Mouse (Mus musculus) ES-CJ7 (cell line): ENCODE measurements around the gene Gm43064.
"Not testable (repeated sequence)": the region's sequence is repeated elsewhere in the genome, so short reads cannot be mapped to it uniquely, and the experiment has no call there.

Experiments
- DNase-seq: peaks from one replicate; pipeline ENCODE4 v3.0.0; 2011; ENCODE audit warnings: low read depth, low spot score

Gm43064 gene

GRCm38 (mm10) chr3:103799507-103799906 is 9.9 kb upstream of the Gm43064 start:
- DNase-seq, result no peak

DNA sequence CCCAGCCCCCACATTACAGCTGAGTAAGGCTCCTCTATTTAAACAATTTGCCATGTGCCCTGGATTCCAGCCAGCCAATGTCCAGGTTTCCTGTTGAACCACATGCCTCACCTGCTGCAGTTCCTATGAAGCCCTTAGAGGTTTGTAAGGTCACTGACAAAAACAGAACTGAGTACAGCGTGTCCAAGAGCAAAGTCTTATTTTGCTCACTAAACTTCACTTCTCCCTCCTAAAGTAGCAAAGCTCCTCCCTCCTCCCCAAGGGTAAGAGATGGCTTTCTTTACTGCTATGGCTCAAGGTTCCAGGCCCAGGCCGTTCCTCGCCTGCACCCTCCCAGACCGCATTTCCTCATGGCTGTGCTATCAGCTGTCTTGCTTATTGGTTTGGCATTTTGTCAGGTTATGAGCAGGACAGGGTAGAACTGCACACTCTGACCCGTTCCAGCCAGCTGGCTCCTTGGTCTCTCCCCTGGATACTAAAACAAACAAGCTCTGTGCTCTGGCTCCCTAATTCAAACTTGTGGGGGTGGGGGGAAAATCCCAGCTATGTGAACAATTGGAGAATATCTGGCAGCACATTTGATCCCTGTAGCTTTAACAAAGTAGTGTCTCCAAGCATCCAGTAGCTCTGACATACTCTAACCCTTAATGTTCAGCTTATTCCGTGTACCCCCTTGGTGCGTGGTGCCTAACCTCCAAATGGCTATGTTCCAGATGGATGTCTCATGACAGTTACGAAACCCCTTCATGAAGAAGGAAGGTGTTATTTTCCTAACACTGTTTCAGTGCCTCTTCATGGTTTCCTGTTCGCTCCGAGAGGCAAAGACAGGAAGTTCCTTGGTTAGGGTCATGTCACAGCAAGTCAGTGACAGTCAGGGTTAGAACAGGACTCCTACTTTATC is 7.5 kb upstream of the Gm43064 start:
- DNase-seq, result no peak

DNA sequence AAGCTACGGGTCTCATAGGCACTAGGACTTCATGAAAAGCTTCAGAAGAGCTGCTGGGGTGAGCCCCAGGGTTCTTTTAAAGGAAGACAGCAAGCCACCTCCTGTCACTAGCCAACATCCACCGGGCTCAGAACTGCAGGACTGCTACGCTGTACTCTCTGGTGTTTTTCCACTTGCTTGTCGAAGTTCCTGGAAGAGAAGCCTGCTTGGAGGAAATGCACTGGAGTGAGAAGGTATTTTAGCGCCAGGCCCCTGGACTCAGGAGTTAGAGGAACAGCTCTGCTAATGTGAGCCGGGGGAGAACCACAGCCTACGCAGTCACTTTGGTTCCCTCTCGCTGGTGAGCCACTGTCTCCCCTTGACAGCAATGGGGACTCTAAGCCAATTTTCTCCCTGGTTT is 6.5 kb upstream of the Gm43064 start:
- DNase-seq, result no peak

DNA sequence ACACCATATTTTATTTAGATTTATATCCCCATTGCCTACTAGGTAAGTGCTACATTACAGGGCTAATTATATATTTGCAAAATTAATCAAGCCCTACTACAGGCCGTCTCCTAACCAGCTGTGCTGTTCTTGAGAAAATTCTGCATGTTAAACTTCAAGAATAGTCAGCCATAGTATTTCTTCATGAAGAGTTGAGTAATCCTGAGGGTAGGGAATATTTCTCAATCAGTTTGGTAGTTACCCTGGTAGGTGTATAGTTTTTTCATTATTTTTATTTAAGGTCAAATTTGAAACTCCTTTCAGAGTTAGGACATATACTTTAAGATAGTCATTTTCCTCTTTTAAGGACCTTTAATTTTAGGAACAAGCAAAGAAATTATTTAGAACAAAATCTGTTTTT is 3.7 kb upstream of the Gm43064 start:
- no peak for DNase-seq

- DNase-seq, result no peak
These were observed 402 bp downstream of the Gm43064 start for GRCm38 (mm10) chr3:103809799-103810150.

DNA sequence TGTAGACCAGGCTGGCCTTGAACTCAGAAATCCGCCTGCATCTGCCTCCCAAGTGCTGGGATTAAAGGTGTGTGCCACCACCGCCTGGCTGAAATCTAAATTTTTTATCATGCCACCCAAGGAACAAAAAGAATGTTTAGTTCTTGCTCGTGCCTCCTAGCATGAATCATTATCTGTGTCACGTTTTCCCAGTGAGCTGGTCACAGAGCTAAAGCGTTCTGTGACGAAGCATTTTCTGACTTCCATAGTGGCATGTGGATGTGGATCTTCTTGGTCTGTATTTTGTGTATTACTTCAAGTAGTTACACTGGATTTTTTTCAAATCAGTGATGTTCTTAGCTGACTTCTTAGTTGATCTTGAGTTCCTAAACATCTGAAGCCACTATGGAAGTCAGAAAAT is 1.6 kb downstream of the Gm43064 start:
- no peak for DNase-seq

DNA sequence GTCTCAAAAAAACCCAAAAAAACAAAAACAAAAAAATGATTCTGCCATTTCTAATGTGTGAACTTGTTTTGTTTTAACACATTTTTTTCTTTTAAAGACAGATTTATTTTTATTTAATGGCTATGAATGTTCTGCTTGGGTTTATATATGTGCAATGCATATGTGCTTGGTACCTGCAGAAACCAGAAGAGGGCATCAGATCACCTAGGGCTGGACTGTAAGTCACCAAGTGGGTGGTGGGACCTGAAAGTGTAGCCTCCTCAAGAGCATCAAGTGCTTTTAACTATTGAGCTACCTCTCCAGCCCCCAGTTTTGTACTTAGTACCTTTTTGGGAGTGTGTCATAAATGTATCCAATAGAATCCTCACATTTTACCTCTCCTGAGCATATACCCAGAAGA is 18.2 kb downstream of the Gm43064 start:
- DNase-seq, result peak; percentile 37

DNA sequence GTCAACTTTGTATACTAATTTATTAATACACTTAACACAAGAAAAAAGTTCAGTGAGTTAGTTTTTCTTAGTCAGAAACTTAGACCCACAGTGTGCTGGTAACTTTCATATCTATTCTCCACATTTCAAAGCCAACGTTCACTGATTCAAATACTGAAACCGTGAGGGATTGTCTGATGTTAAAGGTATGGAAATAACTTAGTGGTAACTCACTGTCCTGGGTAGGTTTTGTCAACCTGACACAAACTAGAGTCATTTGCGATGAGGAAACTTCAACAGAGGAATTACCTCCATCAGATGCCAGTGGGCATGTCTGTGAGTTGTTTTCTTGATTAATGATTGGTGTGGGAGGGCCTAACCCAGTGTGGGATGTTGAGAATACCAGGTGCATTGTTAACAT is 19.7 kb downstream of the Gm43064 start:
- DNase-seq, result no peak

GRCm38 (mm10) chr3:103830681-103831080 is 21.3 kb downstream of the Gm43064 start:
- peak; percentile 23 for DNase-seq

DNA sequence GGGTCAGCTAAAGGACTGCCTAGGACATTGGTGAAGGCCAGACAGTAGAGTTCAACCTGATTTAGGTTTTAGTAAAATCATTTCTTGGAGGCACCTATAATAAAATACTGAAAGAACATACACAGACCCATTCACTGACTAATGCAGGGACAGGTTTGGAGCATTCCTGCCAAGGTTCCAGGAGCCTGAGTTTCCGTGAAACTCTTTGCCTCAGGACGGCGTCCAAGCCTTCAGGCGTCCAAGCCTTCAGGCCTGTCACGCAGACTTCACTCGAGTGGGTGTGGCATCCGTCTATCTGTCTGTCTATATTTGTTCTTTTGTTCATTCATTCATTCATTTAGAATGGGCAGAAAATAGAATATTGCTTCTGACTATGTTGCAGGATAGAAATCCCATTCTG is 21.8 kb downstream of the Gm43064 start:
- DNase-seq, result no peak

GRCm38 (mm10) chr3:103832426-103832825 is 23.1 kb downstream of the Gm43064 start, which contains the start of gene Bcl2l15:
Gene Bcl2l15 (plus strand): TSS chr3:103832601.
- DNase-seq, result no peak

GRCm38 (mm10) chr3:103834001-103834400 is 24.6 kb downstream of the Gm43064 start:
- DNase-seq, result no peak

DNA sequence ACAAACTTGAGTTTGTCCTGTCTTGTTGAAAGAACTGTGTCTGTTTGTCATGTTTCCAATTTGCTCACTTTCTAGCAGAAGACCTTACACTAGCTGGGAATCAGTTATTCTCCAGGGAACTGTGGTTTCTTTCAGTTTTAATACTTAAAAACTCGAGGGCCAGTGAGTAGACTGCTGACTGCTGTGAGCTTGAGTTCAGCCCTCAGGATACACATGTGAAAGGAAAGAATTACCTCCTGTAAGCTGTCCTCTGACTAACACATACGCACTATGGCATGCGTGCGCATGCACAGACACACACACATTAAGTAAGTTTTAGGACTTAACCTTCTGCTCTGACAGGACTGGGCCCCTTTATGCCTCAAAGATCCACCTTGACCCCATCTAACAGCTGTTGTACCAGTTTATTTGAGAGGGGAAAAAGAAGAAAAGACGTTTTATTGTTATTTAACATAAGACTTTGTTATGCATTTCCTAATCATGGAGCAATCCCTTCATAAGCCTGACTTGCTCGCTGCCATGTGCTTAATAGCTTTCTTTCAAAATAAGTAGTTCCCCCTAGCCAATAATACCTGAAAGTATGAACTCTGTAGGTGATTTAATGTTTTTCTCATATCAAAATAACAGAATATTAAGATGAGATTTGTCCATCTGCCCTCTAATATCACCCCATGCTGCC is 26.0 kb downstream of the Gm43064 start:
- DNase-seq, result no peak

DNA sequence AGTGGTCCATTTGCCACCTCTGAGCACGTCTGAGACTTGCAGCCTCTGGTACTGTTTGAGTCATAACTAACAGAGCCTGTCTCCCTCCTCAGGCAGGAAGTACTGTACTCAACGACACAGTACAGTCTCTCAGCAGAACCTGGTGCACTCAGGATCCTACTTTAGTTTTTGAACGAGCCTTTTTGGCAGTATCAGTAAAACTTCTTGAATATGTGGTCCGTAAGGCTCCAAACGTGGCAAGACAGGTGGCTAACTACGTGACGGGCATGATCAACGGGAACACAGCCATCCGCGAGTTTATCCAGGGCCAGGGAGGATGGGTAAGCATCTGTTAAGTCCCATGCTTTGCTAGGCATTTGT is 26.6 kb downstream of the Gm43064 start:
- DNase-seq, result no peak

GRCm38 (mm10) chr3:103836453-103836852 is 27.1 kb downstream of the Gm43064 start:
- DNase-seq, result no peak

GRCm38 (mm10) chr3:103839711-103840110 is 30.3 kb downstream of the Gm43064 start:
- peak; percentile 11 for DNase-seq

GRCm38 (mm10) chr3:103840195-103840594 is 30.8 kb downstream of the Gm43064 start:
- DNase-seq, result peak; percentile 43

GRCm38 (mm10) chr3:103840946-103841345 is 31.6 kb downstream of the Gm43064 start:
- DNase-seq, result not testable (repeated sequence)

- DNase-seq, result peak; percentile 76
These were observed 41.4 kb downstream of the Gm43064 start for GRCm38 (mm10) chr3:103850644-103851363.

DNA sequence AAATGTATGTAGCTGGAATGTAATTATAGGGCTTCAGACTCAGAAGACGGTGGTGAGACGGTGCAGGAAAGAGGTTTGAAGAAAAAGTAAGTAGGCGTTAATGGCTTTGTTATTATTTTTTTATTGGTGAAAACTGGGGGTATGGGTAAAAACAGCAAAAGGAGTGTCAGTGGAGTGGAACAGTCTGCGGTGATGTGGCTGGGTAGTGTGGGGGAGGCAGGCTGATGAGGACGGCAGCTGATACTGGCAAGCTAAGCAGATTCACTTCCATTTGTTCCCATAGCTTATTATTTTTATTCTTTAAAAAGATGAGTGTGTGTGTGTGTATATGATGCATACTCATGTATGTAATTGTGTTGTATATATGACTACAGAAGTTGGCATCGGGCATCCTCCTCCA is 42.1 kb downstream of the Gm43064 start:
- no peak for DNase-seq

GRCm38 (mm10) chr3:103851882-103852281 is 42.5 kb downstream of the Gm43064 start:
- DNase-seq, result no peak

GRCm38 (mm10) chr3:103852565-103853299 is 43.4 kb downstream of the Gm43064 start:
- DNase-seq, result peak; percentile 84
